Mouse (Mus musculus): ENCODE measurements at regions not wholly inside any gene's neighbourhood (a gene's known extent, or its start where the extent isn't known, plus 50 kb on each side); places are given as distances from the start of the nearest gene placed in this dataset.

GRCm38 (mm10) chr6:117330726-117331360, 162.5 kb downstream of the Cxcl12 start:
- no peak for DNase-seq (ENCODE audit: low spot score in 2 of 2)

- DNase-seq (ENCODE audit: low spot score in 2 of 2), result no peak
These were observed 164.3 kb downstream of the Cxcl12 start for GRCm38 (mm10) chr6:117332641-117333040.

- DNase-seq (ENCODE audit: low spot score in 2 of 2), result no peak
These were observed 173.8 kb downstream of the Cxcl12 start for GRCm38 (mm10) chr6:117342123-117342522.

GRCm38 (mm10) chr6:117347356-117347755, 179.0 kb downstream of the Cxcl12 start:
- no peak for DNase-seq (ENCODE audit: low spot score in 2 of 2)

GRCm38 (mm10) chr6:117351846-117352245, 183.5 kb downstream of the Cxcl12 start:
- DNase-seq (ENCODE audit: low spot score in 2 of 2), result no peak

DNA sequence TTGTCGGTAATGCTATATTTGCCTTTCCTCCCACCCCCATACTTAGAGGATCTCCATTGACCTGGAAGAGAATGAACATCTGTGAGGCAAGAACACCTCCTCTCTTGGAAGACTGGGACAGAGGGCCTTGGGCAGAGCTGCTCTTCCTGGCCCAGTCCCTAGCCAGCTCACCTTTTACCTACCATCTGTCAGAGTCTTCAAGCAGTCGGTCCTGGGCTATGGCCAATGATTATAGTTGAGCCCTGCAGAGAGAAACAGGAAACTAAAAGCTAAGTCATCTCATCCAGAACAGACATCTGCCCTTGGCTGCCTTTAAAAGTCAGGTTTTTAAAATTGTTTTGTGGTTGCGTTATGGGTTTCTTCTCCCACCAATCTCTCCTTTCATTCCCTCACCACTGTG, 184.8 kb downstream of the Cxcl12 start:
- no peak for DNase-seq (ENCODE audit: low spot score in 2 of 2)

DNA sequence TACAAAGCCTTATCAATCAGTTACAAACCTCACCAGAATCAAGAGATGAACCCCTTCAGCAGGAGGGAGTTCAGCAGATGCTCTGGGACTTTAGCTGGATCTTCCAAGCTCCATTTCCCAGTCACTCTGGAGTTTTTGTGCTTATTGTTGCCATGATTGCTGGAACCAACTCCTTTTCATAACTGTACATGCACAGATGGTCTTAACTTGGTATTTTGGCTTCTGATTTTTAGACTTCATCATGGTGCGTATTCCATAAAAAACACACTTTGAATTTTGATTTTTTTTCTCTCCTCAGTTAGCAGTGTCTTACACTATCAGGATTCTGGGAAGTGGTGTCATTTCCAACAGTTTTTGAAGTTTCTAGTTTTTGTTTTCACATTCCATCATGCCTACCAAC, 187.8 kb downstream of the Cxcl12 start:
- DNase-seq (ENCODE audit: low spot score in 2 of 2), result no peak

GRCm38 (mm10) chr6:117359401-117359800, 191.1 kb downstream of the Cxcl12 start:
- no peak for DNase-seq (ENCODE audit: low spot score in 2 of 2)

- DNase-seq (ENCODE audit: low spot score in 2 of 2), result no peak
These were observed 198.2 kb downstream of the Cxcl12 start for GRCm38 (mm10) chr6:117366563-117366962.

DNA sequence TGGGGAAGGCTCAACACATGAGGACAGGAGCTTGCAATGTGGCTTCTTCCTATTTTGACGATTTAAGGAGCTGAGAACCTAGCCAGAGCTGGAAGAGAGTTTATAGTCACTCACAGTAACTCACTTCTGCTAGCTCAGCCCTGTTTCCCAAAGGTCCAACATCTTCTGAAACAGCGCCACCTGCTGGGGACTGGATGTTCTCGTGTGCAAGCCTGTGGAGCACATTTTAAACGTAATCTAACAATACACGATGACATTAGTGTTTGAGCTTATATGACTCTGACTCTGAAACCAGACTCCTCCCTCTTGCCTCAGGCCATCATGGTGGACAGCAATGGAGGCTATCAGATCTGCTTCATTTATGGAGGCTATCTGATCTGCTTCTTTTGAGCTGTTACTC, 207.7 kb downstream of the Cxcl12 start:
- no peak for DNase-seq (ENCODE audit: low spot score in 2 of 2)

GRCm38 (mm10) chr6:117379904-117380303, 211.6 kb downstream of the Cxcl12 start:
- no peak for DNase-seq (ENCODE audit: low spot score in 2 of 2)

- DNase-seq (ENCODE audit: low spot score in 2 of 2), result no peak
These were observed 222.0 kb downstream of the Cxcl12 start for GRCm38 (mm10) chr6:117390233-117390848.

DNA sequence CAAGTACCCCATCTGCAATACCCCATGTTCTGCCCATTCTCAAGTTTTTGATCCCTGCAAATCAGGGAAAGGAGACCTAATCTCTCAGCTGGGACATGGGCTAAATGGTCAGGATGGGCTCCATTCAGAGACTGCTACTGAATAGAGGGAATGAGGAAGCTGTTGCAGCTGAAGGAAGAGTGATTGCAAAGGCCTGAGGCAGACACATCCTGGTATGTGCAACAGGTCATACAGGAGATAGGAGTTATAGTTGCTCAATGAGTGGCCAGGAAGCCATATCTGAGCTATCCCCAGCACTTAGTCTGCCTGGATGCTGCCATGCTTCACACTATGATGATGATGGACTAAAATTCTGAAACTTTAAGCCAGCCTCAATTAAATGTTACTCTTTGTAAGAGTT, 225.1 kb downstream of the Cxcl12 start:
- no peak for DNase-seq (ENCODE audit: low spot score in 2 of 2)

GRCm38 (mm10) chr6:117405589-117406311, 237.4 kb downstream of the Cxcl12 start:
- no peak for DNase-seq (ENCODE audit: low spot score in 2 of 2)

GRCm38 (mm10) chr6:117406312-117406595, 237.9 kb downstream of the Cxcl12 start:
- no peak for DNase-seq (ENCODE audit: low spot score in 2 of 2)

DNA sequence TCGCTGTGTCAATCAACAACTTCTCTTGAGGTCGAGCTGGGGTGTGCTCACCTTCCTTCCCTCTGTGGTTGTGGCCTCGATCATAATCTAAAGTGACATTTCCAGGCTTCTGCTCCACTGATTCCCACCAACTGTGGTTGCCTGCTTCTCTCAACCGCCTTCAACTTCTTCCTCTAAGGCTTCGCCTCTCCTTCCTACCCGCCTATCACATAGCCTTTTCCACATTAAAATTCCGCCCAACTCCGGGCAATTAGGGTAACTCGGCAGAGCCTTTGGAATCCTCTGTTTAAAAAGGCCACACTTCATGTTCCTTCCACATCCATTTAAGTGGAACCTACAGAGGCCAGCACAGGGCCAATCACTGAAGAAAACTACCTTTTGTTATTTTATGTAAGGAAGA, 238.4 kb downstream of the Cxcl12 start:
- DNase-seq (ENCODE audit: low spot score in 2 of 2), result no peak

- no peak for DNase-seq (ENCODE audit: low spot score in 2 of 2)
These were observed 239.0 kb downstream of the Cxcl12 start for GRCm38 (mm10) chr6:117407206-117407858.

DNA sequence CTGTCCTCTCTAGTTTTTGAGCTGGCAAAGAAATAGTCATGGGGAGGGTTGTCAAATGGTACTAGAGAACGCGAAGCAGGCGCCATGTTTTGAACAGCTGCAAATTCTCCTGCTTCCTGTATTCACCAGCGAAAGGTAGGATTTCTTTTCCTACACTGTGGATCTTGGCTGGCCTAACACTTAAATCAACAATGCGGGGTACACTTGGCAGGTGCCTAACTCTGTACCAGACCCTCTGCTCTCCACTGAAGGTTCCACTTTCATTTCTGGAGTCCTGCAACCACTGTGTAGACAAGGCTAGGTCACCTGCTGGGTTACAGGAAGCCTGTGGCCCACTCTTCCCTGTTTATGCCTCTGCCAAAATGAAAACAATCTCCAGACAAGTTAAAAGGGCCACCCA, 239.6 kb downstream of the Cxcl12 start:
- no peak for DNase-seq (ENCODE audit: low spot score in 2 of 2)

GRCm38 (mm10) chr6:117408971-117409783, 240.8 kb downstream of the Cxcl12 start:
- DNase-seq (ENCODE audit: low spot score in 2 of 2), result peak in 1 of 2 experiments; percentile 38

- no peak for DNase-seq (ENCODE audit: low spot score in 2 of 2)
These were observed 246.6 kb downstream of the Cxcl12 start for GRCm38 (mm10) chr6:117414926-117415325.

GRCm38 (mm10) chr6:117415901-117416300, 247.6 kb downstream of the Cxcl12 start:
- DNase-seq (ENCODE audit: low spot score in 2 of 2), result no peak

- DNase-seq (ENCODE audit: low spot score in 2 of 2), result no peak
These were observed 248.1 kb downstream of the Cxcl12 start for GRCm38 (mm10) chr6:117416461-117416860.
